Mouse (Mus musculus): ENCODE results near the gene Csf3r. TPM values are rescaled to one million over a fixed set of nuclear protein-coding genes. Genes with fewer than 3 reads are reported as not detected.

The Csf3r gene
- polyA plus RNA-seq, 1 experiment: 2.2 TPM

GRCm38 (mm10) chr4:126025801-126026200, 1.5 kb downstream of the Csf3r start:
- TF ChIP-seq POLR2A (IDR thresholded peaks at IDR 0.05; ENCODE audit: low read depth, low read length) (no peak), CTCF (conservative IDR thresholded peaks at IDR 0.05; ENCODE audit: insufficient read depth, insufficient read length, low read depth, low read length) (no peak)
- H3K27me3 ChIP-seq (replicated peaks; ENCODE audit: control insufficient read depth, insufficient read depth, low read length): no peaks in the 10 kb centered on the region
- no peak overlapping the region for H3K4me3 ChIP-seq (ENCODE audit: insufficient read depth, low read depth, low read length)
- H3K36me3 ChIP-seq (ENCODE audit: control insufficient read depth, insufficient read depth, low read length): no peaks in the 10 kb centered on the region
- 70% methylated on average over 5 of the region's 5 CpGs for WGBS
- H3K27ac ChIP-seq (ENCODE audit: insufficient read depth, low read depth, low read length): no peak overlapping the region
- no peaks in the 10 kb centered on the region for H3K4me1 ChIP-seq (ENCODE audit: control insufficient read depth, insufficient read depth, low read length)
- no peak for DNase-seq

GRCm38 (mm10) chr4:126027980-126028379, 3.6 kb downstream of the Csf3r start:
- Histone ChIP-seq H3K27me3 (replicated peaks; ENCODE audit: control insufficient read depth, insufficient read depth, low read length) (no peaks in the 10 kb centered on the region), H3K4me3 (ENCODE audit: insufficient read depth, low read depth, low read length) (no peak overlapping the region), H3K36me3 (ENCODE audit: control insufficient read depth, insufficient read depth, low read length) (no peaks in the 10 kb centered on the region), H3K4me1 (ENCODE audit: control insufficient read depth, insufficient read depth, low read length) (no peaks in the 10 kb centered on the region), H3K27ac (ENCODE audit: insufficient read depth, low read depth, low read length) (no peak overlapping the region)
- TF ChIP-seq POLR2A (IDR thresholded peaks at IDR 0.05; ENCODE audit: low read depth, low read length) (no peak), CTCF (conservative IDR thresholded peaks at IDR 0.05; ENCODE audit: insufficient read depth, insufficient read length, low read depth, low read length) (no peak)
- DNase-seq: no peak
- WGBS: 91% methylated on average over 3 of the region's 3 CpGs

GRCm38 (mm10) chr4:126029042-126029441, 4.7 kb downstream of the Csf3r start:
- TF ChIP-seq POLR2A (IDR thresholded peaks at IDR 0.05; ENCODE audit: low read depth, low read length) (no peak), CTCF (conservative IDR thresholded peaks at IDR 0.05; ENCODE audit: insufficient read depth, insufficient read length, low read depth, low read length) (no peak)
- no peak overlapping the region for H3K27ac ChIP-seq (ENCODE audit: insufficient read depth, low read depth, low read length)
- DNase-seq: no peak
- no peaks in the 10 kb centered on the region for H3K4me1 ChIP-seq (ENCODE audit: control insufficient read depth, insufficient read depth, low read length)
- no peaks in the 10 kb centered on the region for H3K27me3 ChIP-seq (replicated peaks; ENCODE audit: control insufficient read depth, insufficient read depth, low read length)
- 58% methylated on average over 3 of the region's 3 CpGs for WGBS
- no peaks in the 10 kb centered on the region for H3K36me3 ChIP-seq (ENCODE audit: control insufficient read depth, insufficient read depth, low read length)
- H3K4me3 ChIP-seq (ENCODE audit: insufficient read depth, low read depth, low read length): no peak overlapping the region

- Histone ChIP-seq H3K36me3 (ENCODE audit: control insufficient read depth, insufficient read depth, low read length) (no peaks in the 10 kb centered on the region), H3K4me3 (ENCODE audit: insufficient read depth, low read depth, low read length) (no peak overlapping the region), H3K27ac (ENCODE audit: insufficient read depth, low read depth, low read length) (no peak overlapping the region), H3K4me1 (ENCODE audit: control insufficient read depth, insufficient read depth, low read length) (no peaks in the 10 kb centered on the region), H3K27me3 (replicated peaks; ENCODE audit: control insufficient read depth, insufficient read depth, low read length) (no peaks in the 10 kb centered on the region)
- 70% methylated on average over 5 of the region's 5 CpGs for WGBS
- DNase-seq: no peak
- no peak for TF ChIP-seq POLR2A (IDR thresholded peaks at IDR 0.05; ENCODE audit: low read depth, low read length)
- TF ChIP-seq CTCF (conservative IDR thresholded peaks at IDR 0.05; ENCODE audit: insufficient read depth, insufficient read length, low read depth, low read length): no peak
These were observed 6.4 kb downstream of the Csf3r start for GRCm38 (mm10) chr4:126030705-126031104.

- DNase-seq: no peak
- H3K27ac ChIP-seq (ENCODE audit: insufficient read depth, low read depth, low read length): no peak overlapping the region
- TF ChIP-seq POLR2A (IDR thresholded peaks at IDR 0.05; ENCODE audit: low read depth, low read length) (no peak), CTCF (conservative IDR thresholded peaks at IDR 0.05; ENCODE audit: insufficient read depth, insufficient read length, low read depth, low read length) (no peak)
- no peak overlapping the region for H3K4me3 ChIP-seq (ENCODE audit: insufficient read depth, low read depth, low read length)
- H3K4me1 ChIP-seq (ENCODE audit: control insufficient read depth, insufficient read depth, low read length): no peaks in the 10 kb centered on the region
- H3K36me3 ChIP-seq (ENCODE audit: control insufficient read depth, insufficient read depth, low read length): no peaks in the 10 kb centered on the region
- no peaks in the 10 kb centered on the region for H3K27me3 ChIP-seq (replicated peaks; ENCODE audit: control insufficient read depth, insufficient read depth, low read length)
- WGBS: 85% methylated on average over 5 of the region's 5 CpGs
These were observed 11.1 kb downstream of the Csf3r start for GRCm38 (mm10) chr4:126035413-126035812.

GRCm38 (mm10) chr4:126046851-126047585, 22.7 kb downstream of the Csf3r start, which contains the start of gene Mrps15:
Mrps15 (plus strand) TSS chr4:126046925.
- Histone ChIP-seq H3K27me3 (replicated peaks; ENCODE audit: control insufficient read depth, insufficient read depth, low read length) (no peaks in the 10 kb centered on the region), H3K4me1 (ENCODE audit: control insufficient read depth, insufficient read depth, low read length) (peaks cover 7% of the 10 kb centered on the region; the same call in 1 of the 2 replicates), H3K27ac (ENCODE audit: insufficient read depth, low read depth, low read length) (peak within 1 kb of the TSS; percentile 51), H3K36me3 (ENCODE audit: control insufficient read depth, insufficient read depth, low read length) (no peaks in the 10 kb centered on the region), H3K4me3 (ENCODE audit: insufficient read depth, low read depth, low read length) (peak within 1 kb of the TSS; percentile 68)
- TF ChIP-seq POLR2A (IDR thresholded peaks at IDR 0.05; ENCODE audit: low read depth, low read length): peak; percentile 54
- TF ChIP-seq CTCF (conservative IDR thresholded peaks at IDR 0.05; ENCODE audit: insufficient read depth, insufficient read length, low read depth, low read length): no peak
- peak; percentile 92 for DNase-seq
- WGBS: under 1% methylated on average over 56 of the region's 56 CpGs

GRCm38 (mm10) chr4:126051617-126052016, 27.3 kb downstream of the Csf3r start:
- H3K27me3 ChIP-seq (replicated peaks; ENCODE audit: control insufficient read depth, insufficient read depth, low read length): no peaks in the 10 kb centered on the region
- H3K4me3 ChIP-seq (ENCODE audit: insufficient read depth, low read depth, low read length): no peak overlapping the region
- no peak for TF ChIP-seq CTCF (conservative IDR thresholded peaks at IDR 0.05; ENCODE audit: insufficient read depth, insufficient read length, low read depth, low read length)
- no peak for TF ChIP-seq POLR2A (IDR thresholded peaks at IDR 0.05; ENCODE audit: low read depth, low read length)
- H3K36me3 ChIP-seq (ENCODE audit: control insufficient read depth, insufficient read depth, low read length): no peaks in the 10 kb centered on the region
- WGBS: 69% methylated on average over 7 of the region's 7 CpGs
- H3K27ac ChIP-seq (ENCODE audit: insufficient read depth, low read depth, low read length): no peak overlapping the region
- DNase-seq: no peak
- peaks cover 7% of the 10 kb centered on the region; the same call in 1 of the 2 replicates for H3K4me1 ChIP-seq (ENCODE audit: control insufficient read depth, insufficient read depth, low read length)

Measured in kidney, adult 2 months (tissue).